Mouse (Mus musculus): ENCODE measurements at regions not wholly inside any gene's neighbourhood (a gene's known extent, or its start where the extent isn't known, plus 50 kb on each side); places are given as distances from the start of the nearest gene placed in this dataset.
A peak's percentile ranks its signal among the peaks of the same experiment; 100 is the strongest.

DNA sequence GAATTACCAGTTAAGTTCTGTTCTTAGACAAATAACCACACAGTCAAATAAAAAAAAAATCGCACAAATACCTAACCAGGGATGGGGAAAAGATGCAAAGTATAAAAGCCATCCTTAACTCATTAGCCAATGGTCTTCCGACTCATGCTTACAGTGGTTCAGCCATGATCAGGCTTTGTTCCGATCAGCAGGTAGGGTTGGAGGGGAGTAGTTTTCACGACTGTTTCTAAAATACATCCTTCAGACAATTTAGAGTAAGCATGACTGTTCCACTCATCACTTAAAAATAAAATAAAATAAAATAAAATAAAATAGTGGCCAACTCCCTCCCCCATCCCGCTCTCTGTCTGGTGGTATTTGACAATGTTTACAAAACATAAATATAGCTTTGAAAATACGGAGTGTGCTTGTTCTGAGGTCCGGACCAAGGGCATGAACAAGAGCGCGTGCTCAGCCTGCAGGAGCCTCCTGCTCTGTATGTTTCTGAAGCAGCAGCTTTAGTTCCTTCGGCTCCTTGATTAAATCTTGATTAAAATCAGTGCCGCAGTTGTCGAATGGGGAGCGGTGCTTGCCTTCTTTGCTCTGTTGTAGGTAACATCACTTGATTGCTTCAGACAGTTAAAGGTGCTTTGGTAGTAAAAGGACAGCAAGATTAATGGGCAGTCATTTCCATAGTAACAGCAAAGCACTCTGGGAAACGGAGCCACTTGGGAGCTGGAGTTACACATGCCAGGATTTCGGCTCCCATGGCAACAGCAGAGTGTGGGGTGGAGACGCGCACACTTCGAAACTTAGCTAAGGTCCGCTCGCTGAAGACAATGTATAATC is 185.6 kb upstream of the Kif2a start:
- Histone ChIP-seq H3K27me3 (ENCODE audit: control insufficient read depth) (no peaks in the 10 kb centered on the region), H3K36me3 (ENCODE audit: control insufficient read depth) (no peaks in the 10 kb centered on the region), H3K4me3 (replicated peaks) (no peak overlapping the region), H3K4me1 (ENCODE audit: control insufficient read depth) (no peaks in the 10 kb centered on the region), H3K9me3 (ENCODE audit: control insufficient read depth, low read length) (no peaks in the 10 kb centered on the region)
- no peak for TF ChIP-seq TAL1 (IDR thresholded peaks at IDR 0.05; ENCODE audit: low read length)
- TF ChIP-seq GATA1 (IDR thresholded peaks at IDR 0.05; ENCODE audit: low read length) = no peak

DNA sequence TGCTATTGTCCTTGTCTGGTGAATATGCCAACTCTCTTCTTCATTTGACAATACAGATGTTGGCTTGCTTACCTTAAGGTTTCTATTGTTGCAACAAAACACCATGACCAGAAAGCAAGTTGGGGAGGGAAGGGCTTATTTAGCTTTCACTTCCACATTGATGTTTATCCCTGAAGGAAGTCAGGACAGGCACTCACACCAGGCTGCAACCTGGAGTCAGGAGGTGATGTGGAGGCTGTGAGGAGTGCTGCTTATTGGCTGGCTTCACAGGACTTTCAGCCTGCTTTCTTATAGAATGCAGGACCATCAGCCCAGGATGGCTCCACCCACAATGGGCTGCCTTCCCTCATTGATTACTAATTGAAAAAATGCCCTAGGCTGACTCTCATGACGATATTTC is 177.9 kb upstream of the Kif2a start:
- no peaks in the 10 kb centered on the region for H3K36me3 ChIP-seq (ENCODE audit: control insufficient read depth)
- H3K4me1 ChIP-seq (ENCODE audit: control insufficient read depth) = no peaks in the 10 kb centered on the region
- no peak overlapping the region for H3K4me3 ChIP-seq (replicated peaks)
- no peaks in the 10 kb centered on the region for H3K27me3 ChIP-seq (ENCODE audit: control insufficient read depth)
- no peak for TF ChIP-seq GATA1 (IDR thresholded peaks at IDR 0.05; ENCODE audit: low read length)
- H3K9me3 ChIP-seq (ENCODE audit: control insufficient read depth, low read length) = peaks cover 3% of the 10 kb centered on the region; the same call in 1 of the 2 replicates

DNA sequence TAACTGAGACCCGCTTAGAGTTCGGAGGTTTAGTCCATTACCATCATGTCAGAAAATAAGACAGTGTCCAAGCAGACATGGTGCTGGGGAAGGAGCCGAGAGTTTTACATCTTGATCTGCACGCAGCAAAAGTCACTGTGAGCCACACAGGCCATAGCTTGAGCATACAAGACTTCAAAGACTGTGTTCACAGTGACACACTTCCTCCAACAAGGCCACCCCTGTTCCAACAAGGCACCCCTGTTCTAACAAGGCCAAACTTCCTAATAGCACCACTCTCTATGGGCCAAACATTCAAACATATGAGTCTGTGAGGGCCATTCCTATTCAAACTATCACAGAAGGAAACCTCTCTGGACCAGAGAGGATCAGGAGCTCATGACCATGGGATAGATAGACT is 171.5 kb upstream of the Kif2a start:
- Histone ChIP-seq H3K4me3 (replicated peaks) (no peak overlapping the region), H3K4me1 (ENCODE audit: control insufficient read depth) (no peaks in the 10 kb centered on the region), H3K9me3 (ENCODE audit: control insufficient read depth, low read length) (peaks cover 3% of the 10 kb centered on the region; the same call in 1 of the 2 replicates), H3K36me3 (ENCODE audit: control insufficient read depth) (no peaks in the 10 kb centered on the region), H3K27me3 (ENCODE audit: control insufficient read depth) (no peaks in the 10 kb centered on the region)
- TF ChIP-seq TAL1 (IDR thresholded peaks at IDR 0.05; ENCODE audit: low read length) = no peak
- no peak for TF ChIP-seq GATA1 (IDR thresholded peaks at IDR 0.05; ENCODE audit: low read length)

GRCm38 (mm10) chr13:107187258-107187878 is 165.4 kb upstream of the Kif2a start:
- Histone ChIP-seq H3K27me3 (ENCODE audit: control insufficient read depth) (no peaks in the 10 kb centered on the region), H3K9me3 (ENCODE audit: control insufficient read depth, low read length) (no peaks in the 10 kb centered on the region), H3K4me1 (ENCODE audit: control insufficient read depth) (no peaks in the 10 kb centered on the region), H3K4me3 (replicated peaks) (no peak overlapping the region), H3K36me3 (ENCODE audit: control insufficient read depth) (no peaks in the 10 kb centered on the region)
- TF ChIP-seq TAL1 (IDR thresholded peaks at IDR 0.05; ENCODE audit: low read length) (no peak), GATA1 (IDR thresholded peaks at IDR 0.05; ENCODE audit: low read length) (no peak)

GRCm38 (mm10) chr13:107182544-107182943 is 160.6 kb upstream of the Kif2a start:
- no peaks in the 10 kb centered on the region for H3K4me1 ChIP-seq (ENCODE audit: control insufficient read depth)
- no peaks in the 10 kb centered on the region for H3K36me3 ChIP-seq (ENCODE audit: control insufficient read depth)
- TF ChIP-seq TAL1 (IDR thresholded peaks at IDR 0.05; ENCODE audit: low read length) (no peak), GATA1 (IDR thresholded peaks at IDR 0.05; ENCODE audit: low read length) (no peak)
- no peak overlapping the region for H3K4me3 ChIP-seq (replicated peaks)
- no peaks in the 10 kb centered on the region for H3K27me3 ChIP-seq (ENCODE audit: control insufficient read depth)
- H3K9me3 ChIP-seq (ENCODE audit: control insufficient read depth, low read length) = no peaks in the 10 kb centered on the region

GRCm38 (mm10) chr13:107179551-107179950 is 157.6 kb upstream of the Kif2a start:
- H3K36me3 ChIP-seq (ENCODE audit: control insufficient read depth) = no peaks in the 10 kb centered on the region

DNA sequence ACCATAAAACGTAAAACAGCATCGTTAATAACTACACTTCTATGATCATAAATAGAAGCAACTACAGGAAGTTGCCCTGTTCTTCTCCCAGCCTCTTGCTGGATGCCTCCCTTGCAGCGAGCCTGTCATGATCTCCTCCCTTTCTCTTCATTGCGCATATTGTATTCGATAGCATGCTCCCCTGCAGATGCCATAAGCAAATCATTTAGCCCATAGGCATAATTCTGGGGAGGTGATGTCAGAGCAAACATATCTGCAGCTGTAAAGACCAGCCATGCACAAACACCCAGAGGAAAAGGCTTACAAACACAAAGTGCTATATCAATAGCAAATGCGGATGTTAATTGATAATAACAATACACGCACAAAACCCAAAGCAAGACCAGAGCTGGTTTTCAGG is 155.7 kb upstream of the Kif2a start:
- Histone ChIP-seq H3K4me1 (ENCODE audit: control insufficient read depth) (no peaks in the 10 kb centered on the region), H3K27me3 (ENCODE audit: control insufficient read depth) (no peaks in the 10 kb centered on the region), H3K36me3 (ENCODE audit: control insufficient read depth) (no peaks in the 10 kb centered on the region), H3K4me3 (replicated peaks) (no peak overlapping the region), H3K9me3 (ENCODE audit: control insufficient read depth, low read length) (no peaks in the 10 kb centered on the region)
- TF ChIP-seq GATA1 (IDR thresholded peaks at IDR 0.05; ENCODE audit: low read length) (no peak), TAL1 (IDR thresholded peaks at IDR 0.05; ENCODE audit: low read length) (no peak)

More at GRCm38 (mm10) chr13:107179551-107179950, 157.6 kb upstream of the Kif2a start:
- Histone ChIP-seq H3K4me3 (replicated peaks) (no peak overlapping the region), H3K4me1 (ENCODE audit: control insufficient read depth) (no peaks in the 10 kb centered on the region), H3K27me3 (ENCODE audit: control insufficient read depth) (no peaks in the 10 kb centered on the region), H3K9me3 (ENCODE audit: control insufficient read depth, low read length) (no peaks in the 10 kb centered on the region)
- TF ChIP-seq GATA1 (IDR thresholded peaks at IDR 0.05; ENCODE audit: low read length) = no peak
- no peak for TF ChIP-seq TAL1 (IDR thresholded peaks at IDR 0.05; ENCODE audit: low read length)

DNA sequence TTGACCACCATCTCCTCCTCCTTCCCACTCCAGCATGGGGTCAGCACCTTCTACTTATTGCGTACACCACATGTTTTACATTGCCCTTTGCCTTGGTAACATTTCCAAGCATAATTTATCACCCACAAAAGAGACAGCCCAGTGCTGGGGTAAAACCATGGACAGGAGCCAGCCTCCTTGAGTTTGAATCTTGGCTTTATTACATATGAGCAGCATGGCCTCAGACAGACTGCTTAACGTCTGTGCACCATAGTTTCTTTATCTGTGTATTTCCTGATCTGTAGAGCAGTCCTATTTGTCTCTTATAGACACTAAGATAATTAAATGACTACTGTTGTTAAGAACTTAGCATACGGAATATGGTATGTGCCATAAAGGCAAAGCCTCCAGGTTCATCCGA is 154.0 kb upstream of the Kif2a start:
- no peaks in the 10 kb centered on the region for H3K9me3 ChIP-seq (ENCODE audit: control insufficient read depth, low read length)
- no peak overlapping the region for H3K4me3 ChIP-seq (replicated peaks)
- TF ChIP-seq GATA1 (IDR thresholded peaks at IDR 0.05; ENCODE audit: low read length) (no peak), TAL1 (IDR thresholded peaks at IDR 0.05; ENCODE audit: low read length) (no peak)
- no peaks in the 10 kb centered on the region for H3K36me3 ChIP-seq (ENCODE audit: control insufficient read depth)
- H3K4me1 ChIP-seq (ENCODE audit: control insufficient read depth) = no peaks in the 10 kb centered on the region
- H3K27me3 ChIP-seq (ENCODE audit: control insufficient read depth) = no peaks in the 10 kb centered on the region

GRCm38 (mm10) chr13:107168599-107169149 is 146.7 kb upstream of the Kif2a start:
- TF ChIP-seq TAL1 (IDR thresholded peaks at IDR 0.05; ENCODE audit: low read length) (no peak), GATA1 (IDR thresholded peaks at IDR 0.05; ENCODE audit: low read length) (no peak)
- Histone ChIP-seq H3K4me3 (replicated peaks) (peak overlapping the region; percentile 6), H3K27me3 (ENCODE audit: control insufficient read depth) (no peaks in the 10 kb centered on the region), H3K4me1 (ENCODE audit: control insufficient read depth) (peaks cover 1% of the 10 kb centered on the region; the same call in 1 of the 2 replicates), H3K36me3 (ENCODE audit: control insufficient read depth) (no peaks in the 10 kb centered on the region), H3K9me3 (ENCODE audit: control insufficient read depth, low read length) (no peaks in the 10 kb centered on the region)
